Mouse (Mus musculus): Measurements from ENCODE around the gene Pinlyp.

Pinlyp gene

GRCm38 (mm10) chr7:24546068-24546614 is at the start of gene Pinlyp, which contains the start of gene Xrcc1:
Pinlyp (minus strand) TSS chr7:24546118.
Xrcc1 (plus strand) TSS chr7:24546289.
- no peak for DNase-seq

DNA sequence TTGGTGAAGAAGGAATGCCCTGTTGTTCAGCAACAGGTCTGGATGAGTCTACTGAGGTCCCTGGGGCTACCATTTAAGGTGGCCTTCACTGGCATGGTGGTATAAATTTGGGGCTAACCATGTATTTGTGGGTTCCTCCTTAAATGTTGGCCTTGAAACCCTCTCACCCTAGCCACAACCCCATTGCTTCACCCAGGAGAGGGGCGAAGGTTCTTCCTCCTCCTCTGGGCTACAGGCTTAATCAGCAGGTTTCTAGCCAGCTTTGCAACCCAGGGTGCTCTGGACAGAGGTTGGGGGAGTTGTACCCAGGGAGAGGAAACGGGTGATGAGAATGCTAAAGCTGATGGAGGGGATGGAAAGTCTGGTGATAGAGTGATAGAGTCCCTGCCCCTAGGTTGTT is 49.5 kb upstream of the Pinlyp start:
- DNase-seq: no peak

- no peak for DNase-seq
These were observed 48.4 kb upstream of the Pinlyp start for GRCm38 (mm10) chr7:24594309-24594803.

GRCm38 (mm10) chr7:24593621-24594308 is 47.8 kb upstream of the Pinlyp start:
- peak; percentile 74 for DNase-seq

DNA sequence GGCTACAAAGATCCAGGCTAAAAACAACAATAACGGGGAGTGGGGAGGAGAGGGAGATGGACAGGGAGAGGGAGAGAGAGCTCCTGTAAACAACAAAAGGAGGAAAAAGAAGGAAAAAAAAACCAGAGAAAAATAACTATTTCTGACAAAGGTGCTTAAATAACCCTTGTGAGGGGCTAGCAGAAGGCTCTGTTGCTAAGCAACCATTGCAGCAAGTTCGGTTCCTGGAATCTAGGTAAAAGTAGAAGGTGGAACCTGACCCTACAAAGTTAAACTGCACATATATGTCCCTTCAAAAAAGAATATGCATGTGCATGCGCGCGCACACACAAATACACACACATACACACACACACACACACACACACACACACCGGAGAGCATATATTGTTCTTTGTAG is 46.9 kb upstream of the Pinlyp start:
- DNase-seq: no peak

DNA sequence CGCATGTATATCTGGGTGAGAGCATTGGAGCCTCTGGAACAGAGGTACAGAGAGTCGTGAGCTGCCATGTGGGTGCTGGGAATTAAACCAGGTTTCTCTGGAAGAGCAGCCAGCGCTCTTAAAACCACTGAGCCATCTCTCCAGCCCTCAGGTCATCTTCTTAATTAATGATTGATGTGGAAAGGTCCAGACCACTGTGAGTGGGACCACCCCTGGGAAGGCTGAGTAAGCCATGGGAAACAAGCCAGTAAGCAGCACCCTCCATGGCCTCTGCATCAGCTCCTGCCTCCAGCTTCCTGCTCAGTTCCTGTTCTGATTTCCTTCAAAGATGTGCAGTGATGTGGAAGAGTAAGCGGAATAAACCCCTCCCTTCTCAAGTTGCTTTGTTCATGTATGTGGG is 46.2 kb upstream of the Pinlyp start:
- DNase-seq: no peak

DNA sequence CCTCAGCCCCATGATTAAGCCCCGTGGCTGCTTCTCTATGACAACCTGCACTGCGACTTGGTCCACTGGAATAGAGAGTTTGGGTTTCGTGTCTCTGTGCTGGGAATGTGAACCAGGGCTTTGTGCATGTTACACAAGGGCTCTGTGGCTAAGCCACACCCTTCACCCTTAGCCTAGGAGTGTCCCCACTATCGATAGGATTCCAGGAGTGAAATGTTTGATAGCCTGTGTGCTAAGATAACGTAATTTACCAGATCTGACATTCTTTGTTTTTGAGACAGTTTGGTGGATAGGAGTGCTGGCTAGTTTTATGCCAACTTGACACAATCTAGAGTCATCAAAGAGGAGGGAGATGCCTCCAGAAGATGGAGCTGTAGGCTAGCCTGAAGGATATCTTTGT is 45.8 kb upstream of the Pinlyp start:
- no peak for DNase-seq

- peak; percentile 91 for DNase-seq
These were observed 42.4 kb upstream of the Pinlyp start for GRCm38 (mm10) chr7:24588336-24588735.

GRCm38 (mm10) chr7:24587330-24588105 is 41.6 kb upstream of the Pinlyp start, which contains the start of the genes Ethe1 and Zfp575:
Ethe1 (plus strand) TSS chr7:24587543.
Zfp575 (minus strand) TSS chr7:24587641.
- DNase-seq: no peak

- DNase-seq: no peak
These were observed 40.9 kb upstream of the Pinlyp start for GRCm38 (mm10) chr7:24586828-24587227.

GRCm38 (mm10) chr7:24585995-24586394 is 40.1 kb upstream of the Pinlyp start:
- DNase-seq: no peak

DNA sequence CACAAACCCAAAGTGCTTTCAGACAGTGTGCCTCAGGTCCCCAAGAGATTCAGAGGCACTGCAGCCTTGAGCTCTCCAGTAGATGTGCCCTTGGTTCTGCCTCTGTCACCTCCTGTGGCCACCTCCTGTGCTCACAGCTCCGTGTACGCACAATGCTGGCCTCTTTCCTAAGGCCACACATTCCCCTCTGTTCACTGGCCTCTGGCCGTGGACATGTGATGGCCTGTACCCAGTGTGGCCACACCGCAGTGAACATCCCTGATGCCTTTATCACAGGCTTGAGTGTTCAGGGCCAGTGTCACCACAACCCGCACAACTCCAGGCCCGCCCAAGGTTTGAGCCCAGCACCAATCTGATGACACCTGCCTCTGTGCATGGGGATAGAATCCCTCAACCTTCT is 39.0 kb upstream of the Pinlyp start:
- no peak for DNase-seq

GRCm38 (mm10) chr7:24577811-24578210 is 31.9 kb upstream of the Pinlyp start:
- DNase-seq: no peak

- DNase-seq: peak; percentile 88
These were observed 28.4 kb upstream of the Pinlyp start for GRCm38 (mm10) chr7:24574224-24574796.

- no peak for DNase-seq
These were observed 26.5 kb upstream of the Pinlyp start for GRCm38 (mm10) chr7:24572455-24572854.

- no peak for DNase-seq
These were observed 25.2 kb upstream of the Pinlyp start for GRCm38 (mm10) chr7:24571071-24571470.

GRCm38 (mm10) chr7:24568512-24568911 is 22.6 kb upstream of the Pinlyp start:
- no peak for DNase-seq

GRCm38 (mm10) chr7:24566206-24566605 is 20.3 kb upstream of the Pinlyp start:
- DNase-seq: no peak

- no peak for DNase-seq
These were observed 19.7 kb upstream of the Pinlyp start for GRCm38 (mm10) chr7:24565627-24566026.

GRCm38 (mm10) chr7:24564607-24565265 is 18.8 kb upstream of the Pinlyp start:
- DNase-seq: peak; percentile 53

- no peak for DNase-seq
These were observed 17.9 kb upstream of the Pinlyp start for GRCm38 (mm10) chr7:24563837-24564206.

GRCm38 (mm10) chr7:24563191-24563836 is 17.4 kb upstream of the Pinlyp start:
- DNase-seq: no peak
